Mouse (Mus musculus) adrenal gland, adult 8-10 months (tissue): ENCODE results near the gene Inf2. TPM values are rescaled to one million over a fixed set of nuclear protein-coding genes. Genes with fewer than 3 reads are reported as not detected.

Source experiments
- DNase-seq: peaks from one replicate; pipeline ENCODE4 v3.0.0; 2022
- total RNA-seq, 4 experiments: library from RNA; stranded (reverse); gene quantifications; 2 replicates each; pipeline ENCODE4 v1.2.4; 2022

Gene Inf2
- total RNA-seq, 4 experiments from 2014 or later = 34.6 to 65.5 (median 48.9) TPM

DNA sequence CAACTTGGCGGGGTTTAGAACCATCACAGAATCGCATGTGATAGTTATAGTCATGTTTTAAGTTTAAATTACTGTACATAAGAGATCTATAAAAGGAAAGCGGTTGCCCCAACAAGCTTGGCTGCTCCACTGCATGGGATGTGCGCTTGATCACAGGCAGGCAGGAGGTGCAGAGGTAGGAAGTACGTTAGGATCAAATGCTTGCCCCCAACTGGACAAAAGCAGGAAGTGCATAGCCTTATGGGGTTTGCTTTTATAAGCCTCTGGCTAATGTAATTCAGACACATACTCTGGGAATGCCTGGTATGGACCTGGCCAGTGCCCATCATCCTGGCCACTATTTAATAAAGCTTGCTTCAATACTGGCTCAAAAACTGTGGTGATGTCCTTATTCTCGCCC, 17.5 kb upstream of the Inf2 start:
- no peak for DNase-seq

DNA sequence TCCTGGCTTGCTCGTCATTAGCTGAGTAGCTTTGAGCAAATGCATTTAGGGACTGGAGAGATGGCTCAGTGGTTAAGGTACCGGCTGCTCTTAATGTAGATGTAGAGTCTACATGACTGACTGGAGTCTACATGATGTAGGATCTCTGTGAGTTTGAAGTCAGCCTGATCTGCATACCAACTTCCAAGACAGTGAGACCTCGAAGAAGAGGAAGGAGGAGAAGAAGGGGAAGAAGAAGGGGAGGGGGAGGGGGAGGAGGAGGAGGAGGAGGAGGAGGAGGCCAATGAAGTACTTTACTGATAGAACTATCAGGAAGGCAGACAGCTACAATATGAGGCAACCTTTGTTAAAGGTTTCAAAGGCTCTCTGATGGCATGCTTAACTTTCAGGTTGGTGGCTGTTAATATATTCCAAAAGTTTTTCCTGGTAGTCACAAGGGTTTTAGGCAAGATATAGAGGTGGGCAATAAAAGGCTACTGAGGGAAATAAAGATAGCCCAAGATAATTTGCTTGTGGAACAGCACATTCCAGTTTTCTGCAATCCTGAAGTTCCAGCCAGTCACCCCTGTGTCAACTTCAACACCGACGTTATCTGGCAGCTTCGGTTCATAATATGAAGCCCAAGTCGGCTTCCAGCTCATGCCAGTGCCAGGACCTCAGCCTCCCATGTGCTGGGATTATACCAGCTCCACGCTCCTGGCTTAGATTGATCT, 13.2 kb upstream of the Inf2 start:
- DNase-seq = no peak

DNA sequence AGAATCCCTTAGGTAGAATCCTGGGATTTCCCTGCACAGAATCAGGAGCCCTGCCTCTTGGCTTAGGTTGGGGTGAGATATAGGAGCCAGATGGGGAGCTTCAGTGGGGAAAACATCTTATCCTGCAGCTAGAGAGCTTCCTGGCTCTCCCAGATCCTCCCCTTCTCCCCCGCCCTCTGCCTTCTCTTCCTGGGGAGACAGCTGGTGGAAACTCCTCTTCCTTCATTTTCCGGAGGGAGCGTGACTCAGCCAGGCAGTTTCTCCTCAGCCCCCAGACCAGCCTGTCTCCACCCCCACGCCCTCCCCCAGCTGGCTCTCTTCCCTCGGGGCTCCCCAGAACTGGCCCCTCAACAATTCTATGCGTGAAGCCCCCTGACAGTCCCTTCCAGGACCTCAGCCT, 12.2 kb upstream of the Inf2 start:
- no peak for DNase-seq

DNA sequence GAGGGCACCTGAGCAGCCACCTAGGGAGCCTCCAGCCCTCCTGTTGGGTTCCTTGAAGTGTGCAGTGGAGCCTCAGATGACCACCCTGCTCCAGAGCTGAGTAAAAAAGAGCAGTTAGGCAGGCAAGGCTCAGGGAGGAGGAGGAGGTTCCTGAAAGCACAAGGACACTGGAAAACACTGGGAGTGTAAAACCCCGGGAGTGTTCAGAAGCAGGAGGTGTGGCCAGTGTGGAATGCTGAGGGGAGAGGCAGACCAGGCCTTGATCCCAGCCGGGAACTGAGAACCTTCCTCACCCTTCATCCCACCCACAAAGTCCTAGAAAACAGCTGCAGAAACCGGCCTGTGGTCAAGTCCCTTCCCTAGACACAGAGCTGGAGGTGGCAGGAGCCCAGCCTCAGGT, 11.8 kb upstream of the Inf2 start:
- DNase-seq = no peak

DNA sequence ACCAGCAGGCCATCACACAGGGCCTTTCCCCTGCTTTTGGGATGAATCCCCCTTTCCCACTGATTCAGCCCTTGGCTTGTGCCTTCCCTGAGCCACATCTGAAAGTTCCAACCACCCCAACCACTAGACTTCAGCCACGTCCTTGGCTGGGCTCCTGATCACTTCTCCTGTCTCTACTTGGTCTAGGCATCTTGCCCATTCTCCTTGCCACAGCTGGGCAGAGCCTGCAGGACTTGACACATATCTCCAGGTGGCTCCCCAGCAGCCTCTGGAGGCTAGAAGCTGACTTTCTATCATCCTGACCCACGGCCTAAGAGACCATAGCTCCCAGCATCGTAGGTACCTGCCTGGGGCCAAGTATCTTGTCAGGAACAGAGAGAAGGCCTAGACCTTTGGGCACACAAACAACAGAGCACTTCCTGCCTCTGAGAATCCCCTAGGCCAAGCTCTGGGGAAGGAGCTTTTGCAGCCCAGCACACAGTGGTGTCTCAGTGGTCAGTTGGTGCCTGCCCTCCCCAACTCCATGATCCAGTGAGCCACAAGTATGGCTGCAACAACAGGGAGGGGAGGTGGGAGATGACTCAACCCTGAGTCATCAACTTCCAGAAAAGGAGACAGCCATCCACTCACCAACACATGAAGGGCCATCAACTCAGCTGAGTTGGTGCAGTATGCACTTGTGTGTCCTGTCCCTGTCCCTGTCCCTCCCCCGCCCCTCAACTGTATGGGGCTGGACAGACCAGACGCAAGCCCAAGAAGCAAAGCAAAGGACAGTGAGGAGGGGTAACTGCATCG, 10.1 kb upstream of the Inf2 start:
- DNase-seq = no peak

DNA sequence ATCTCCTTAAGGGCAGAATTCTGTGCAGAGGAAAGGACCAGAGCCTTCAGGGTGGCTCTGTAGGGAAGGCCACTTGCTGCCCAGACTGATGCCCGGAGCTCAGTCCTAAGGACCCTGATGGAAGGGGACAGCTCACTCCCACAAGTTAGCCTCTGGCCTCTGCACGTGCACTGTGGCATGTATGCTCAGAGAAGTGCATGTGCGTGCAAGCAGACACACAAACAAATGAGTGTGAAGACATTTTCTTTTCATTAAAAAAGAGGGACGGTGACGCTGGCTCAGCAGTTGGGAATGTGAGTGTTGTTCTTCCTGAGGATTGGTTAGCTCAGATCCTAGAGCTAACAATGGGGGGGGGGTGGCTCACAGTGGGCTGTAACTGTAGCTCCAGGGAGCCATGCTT, 9.2 kb upstream of the Inf2 start:
- no peak for DNase-seq

DNA sequence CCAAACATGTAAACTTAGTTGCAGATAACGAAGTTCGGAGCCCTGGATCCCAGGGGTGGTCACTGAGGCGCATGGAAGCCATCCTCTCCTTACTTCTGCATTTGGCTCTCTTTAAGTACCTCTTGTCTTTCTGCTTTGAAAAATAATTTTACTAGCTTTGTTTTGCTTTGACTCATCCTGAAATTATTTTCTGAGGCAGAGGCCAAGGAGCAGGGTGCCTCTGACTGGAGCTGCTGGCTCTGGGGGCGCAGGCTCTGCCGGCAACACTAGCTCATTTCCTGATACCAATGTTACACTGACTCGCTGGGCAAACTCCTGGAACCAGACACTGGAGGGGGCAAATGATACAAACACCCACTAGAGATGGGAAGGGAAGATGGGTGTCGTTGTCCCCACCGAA, 8.7 kb upstream of the Inf2 start:
- no peak for DNase-seq

DNA sequence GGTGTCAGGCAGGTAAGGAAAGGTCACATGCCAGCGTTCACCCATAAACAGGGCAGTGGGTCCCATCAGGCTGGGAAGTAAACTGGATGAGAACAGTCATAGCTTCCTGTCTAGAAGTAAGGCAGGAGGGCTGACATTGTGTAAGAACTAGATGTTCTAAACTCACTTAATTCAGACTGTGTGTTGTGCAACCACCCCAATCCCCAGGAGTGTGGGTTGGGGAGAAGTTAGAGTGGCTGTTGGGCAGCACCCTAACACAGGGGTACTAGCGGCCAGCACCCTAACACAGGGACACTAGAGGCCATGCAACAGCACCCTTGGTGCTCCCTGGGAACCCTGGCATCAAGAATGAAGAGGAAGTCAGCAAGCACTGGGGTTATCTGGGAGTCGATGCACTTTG, 7.5 kb upstream of the Inf2 start:
- DNase-seq = no peak

DNA sequence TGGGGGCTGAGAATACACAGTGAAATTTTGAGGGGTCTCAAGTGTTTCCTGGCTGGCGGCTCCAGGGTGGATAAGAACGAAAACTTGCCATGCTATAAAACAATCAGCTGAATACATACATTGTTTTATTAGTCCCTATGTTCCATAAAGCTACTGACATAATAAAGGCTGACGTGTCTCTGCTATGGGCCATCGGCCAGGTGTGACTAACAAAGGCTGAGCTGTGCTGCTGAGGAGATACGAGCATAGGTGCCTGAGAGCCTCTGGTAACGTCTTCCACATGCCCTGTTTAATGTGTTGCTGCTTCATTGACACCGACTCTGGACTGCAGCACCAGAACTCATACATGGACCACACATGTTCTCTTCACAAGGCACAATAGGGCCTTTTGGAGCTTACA, 3.6 kb upstream of the Inf2 start:
- DNase-seq = no peak

DNA sequence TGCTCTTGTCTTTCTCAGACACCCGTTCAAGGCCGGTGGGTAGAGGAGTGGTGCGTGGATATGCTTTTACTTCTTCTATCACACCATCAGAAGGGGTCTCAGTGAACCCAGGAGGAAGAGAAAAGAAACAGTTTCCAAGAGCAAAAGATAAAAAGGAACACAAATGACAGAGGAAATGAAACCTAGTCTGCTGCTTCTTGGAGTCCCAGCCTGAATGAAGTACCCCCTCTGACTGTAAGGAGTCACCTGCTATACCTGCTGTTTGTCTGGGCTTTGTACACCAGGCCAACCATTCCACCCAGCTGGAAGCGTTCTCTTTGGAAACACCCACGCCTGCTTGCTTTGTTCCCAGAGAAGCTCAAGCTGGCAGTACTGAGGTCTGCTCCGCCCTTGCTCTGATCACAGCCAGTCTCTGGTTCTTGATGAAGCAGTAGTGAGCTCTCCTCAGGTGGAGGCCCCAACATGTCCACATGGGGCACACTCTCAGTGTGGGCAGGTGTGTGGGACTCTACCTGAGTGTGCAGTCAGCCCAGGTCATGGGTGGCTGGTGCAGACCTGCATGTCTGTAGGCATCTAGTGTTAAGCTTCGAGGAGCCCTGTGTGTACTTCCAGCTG, 2.6 kb upstream of the Inf2 start:
- DNase-seq = no peak

DNA sequence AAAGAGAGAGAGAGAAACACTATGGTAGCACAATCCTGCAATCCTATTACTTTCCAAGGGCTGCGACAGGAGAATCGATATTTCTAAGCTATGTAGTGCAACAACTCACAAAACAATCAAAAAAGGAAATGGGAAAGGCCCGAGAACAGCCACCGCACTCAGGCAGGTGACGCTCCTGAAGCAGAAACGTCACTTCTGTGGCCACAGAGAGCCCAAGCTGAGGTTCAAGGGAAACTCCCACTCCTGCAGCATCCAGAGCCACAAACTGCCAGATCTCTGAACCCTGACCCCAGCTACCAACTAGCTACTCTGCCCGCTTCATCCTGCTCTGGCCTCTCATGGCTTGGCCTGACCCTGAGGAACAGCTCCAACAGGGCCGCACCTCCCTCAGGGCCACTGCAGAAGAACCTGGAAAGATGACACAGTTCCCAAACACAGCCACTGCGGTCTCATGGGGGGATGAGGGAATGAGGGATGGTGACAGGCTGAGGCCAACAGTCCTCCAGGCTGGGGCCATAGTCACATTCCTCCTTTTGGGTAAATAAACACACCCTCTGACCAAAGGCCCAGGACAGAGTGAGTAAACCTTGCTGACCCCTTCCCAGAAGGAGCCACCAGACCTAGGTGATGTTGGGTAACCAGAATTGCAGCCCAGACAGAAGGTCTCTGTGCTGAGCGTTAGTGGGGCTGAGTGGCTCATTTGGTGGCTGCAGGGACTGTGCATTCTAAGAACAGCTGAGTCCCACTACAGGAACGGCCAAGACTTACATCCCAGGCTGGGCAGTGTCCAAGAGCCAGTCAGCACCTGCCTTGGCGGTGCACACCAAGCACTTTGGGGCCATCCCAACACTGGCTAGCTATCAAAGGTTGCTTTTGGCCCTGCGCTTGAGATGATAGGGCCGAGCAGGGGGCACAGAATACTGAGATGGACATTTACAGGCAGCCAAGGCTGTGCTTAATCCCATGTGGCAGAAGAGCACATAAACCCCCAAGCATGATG, 1.2 kb upstream of the Inf2 start:
- no peak for DNase-seq

DNA sequence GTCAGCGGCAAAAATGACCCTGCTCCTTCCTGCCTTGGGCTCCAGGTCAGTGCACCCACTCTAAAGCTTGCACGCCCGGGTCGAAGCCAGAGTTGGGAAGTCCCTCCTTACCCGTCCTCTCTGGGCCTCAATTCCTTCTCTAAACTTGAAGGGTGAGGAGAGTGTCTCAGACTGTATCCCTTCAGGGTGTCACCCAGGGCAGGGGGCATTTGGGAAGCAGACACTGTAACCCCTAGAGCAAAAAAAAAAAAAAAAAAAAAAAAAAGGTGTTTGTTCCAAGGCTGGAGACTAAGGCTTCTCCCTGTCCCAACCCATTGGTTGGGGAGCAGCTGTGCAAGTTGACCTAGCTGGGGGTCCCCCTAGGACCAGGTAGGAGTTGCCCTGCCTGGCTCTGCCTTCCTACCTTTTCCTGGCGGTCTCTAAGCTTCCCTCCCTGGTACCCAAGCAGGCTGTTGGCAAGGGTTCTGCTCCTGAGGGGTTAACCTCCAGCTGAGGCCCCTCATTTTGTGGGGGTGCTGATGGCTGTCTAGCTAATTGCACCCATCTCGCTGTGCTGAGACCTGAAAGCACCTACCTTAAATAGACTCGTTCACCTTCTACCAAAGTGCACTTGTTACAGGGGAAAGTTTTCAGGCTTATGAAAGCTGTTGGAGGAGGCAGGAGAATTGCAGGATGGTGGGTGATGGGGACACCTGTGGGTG, 1.1 kb downstream of the Inf2 start:
- no peak for DNase-seq

DNA sequence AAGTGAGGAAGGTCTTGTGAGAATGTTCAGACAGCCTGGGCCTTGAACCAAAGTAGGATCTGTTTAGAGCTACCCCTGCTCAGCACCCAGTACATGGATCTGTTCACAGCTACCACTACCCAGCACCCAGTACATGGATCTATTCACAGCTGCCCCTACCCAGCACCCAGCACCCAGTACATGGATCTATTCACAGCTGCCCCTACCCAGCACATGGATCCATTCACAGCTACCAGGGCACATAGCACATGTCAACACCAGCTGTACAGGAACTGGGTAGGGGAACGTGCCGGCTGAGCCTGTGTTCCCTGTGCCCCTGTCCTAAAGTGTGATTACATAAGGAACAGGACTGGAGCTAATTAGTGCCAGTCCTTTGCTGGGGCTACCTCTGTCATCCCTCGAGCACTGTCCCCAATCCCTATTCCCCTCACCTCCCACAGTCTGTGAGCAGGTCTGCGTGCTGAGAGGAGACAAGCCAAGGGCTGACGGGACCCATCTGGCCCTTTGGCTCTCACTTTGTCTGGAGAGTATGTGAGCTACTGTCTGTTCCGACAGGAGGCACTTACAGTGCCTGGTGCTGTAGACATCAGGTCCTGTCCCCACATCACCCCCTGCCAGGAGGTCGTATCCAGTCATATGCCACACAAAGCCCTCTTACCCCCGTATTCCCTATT, 2.1 kb downstream of the Inf2 start:
- no peak for DNase-seq

DNA sequence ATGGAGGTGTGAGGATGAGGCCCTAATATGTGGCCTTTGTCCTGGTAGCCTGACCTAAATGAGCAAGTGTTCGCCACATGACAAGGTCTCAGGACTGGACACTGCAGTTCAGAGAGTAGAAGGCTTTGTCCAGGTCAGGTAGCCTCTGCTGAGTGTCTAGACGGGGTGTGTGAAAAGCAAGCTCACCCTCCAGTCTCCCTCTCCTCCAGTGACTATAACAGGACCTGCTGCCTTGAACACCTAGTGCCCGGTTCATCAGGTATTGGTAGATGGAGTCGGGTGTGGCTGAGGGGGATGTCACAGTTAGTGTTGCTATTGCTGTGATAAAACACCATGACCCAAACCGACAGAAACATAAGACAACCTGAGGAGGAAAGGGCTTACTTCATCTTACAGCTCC, 2.7 kb downstream of the Inf2 start:
- DNase-seq = no peak

DNA sequence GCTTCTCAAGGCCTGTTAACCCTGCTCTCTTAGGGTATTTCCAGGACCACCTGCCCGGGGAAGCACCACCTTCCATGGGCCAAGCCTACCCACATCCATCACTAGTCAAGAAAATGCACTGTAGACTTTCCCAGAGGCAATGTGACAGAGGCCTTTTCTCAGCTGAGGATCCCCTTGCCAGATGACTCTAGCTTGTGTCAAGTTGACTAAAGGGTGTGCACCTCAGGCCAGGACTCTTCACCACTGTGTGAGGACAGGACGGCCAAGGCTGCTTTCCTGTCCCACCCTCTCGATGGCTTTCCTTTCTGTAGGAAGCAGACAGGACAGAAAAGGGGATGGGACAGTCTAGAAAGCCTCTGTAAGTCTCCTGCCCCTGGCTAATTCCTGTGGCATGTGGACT, 3.1 kb downstream of the Inf2 start:
- no peak for DNase-seq

DNA sequence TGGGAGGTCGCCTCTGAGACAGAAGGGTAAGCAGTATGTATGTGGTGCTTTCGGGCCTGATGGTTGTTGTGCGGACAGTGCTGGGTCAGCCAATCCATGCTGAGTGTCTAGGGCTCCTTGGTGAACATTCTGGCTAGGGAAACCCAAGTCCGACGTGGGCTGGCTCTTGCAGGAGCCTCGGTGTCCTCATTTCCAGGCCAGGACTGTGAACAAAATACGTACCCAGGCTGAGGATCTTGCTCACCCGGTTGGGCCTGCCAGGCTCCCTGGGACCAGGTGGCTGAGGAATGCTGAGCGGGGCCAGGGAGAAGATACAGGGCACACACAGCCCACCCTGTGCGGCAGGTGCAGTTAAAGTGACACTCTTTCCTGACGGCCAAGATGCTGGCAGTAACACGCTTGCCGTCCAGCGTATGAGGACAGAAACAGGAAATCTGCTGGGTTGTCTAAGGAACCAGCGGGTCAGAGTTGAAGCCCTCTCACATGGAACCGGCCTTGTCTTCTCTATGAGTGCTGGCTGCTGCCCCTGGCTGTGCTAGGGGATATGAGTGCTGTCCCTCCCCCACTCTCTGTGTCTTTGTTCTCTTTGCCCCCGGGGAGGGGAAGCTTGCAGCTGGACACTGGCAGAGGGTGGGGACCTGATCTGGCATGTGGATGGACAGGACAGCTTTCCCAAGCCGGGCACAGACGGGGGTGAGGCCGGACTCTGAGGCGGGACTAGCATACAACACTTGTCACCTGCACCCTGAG, 4.6 kb downstream of the Inf2 start:
- DNase-seq = no peak

DNA sequence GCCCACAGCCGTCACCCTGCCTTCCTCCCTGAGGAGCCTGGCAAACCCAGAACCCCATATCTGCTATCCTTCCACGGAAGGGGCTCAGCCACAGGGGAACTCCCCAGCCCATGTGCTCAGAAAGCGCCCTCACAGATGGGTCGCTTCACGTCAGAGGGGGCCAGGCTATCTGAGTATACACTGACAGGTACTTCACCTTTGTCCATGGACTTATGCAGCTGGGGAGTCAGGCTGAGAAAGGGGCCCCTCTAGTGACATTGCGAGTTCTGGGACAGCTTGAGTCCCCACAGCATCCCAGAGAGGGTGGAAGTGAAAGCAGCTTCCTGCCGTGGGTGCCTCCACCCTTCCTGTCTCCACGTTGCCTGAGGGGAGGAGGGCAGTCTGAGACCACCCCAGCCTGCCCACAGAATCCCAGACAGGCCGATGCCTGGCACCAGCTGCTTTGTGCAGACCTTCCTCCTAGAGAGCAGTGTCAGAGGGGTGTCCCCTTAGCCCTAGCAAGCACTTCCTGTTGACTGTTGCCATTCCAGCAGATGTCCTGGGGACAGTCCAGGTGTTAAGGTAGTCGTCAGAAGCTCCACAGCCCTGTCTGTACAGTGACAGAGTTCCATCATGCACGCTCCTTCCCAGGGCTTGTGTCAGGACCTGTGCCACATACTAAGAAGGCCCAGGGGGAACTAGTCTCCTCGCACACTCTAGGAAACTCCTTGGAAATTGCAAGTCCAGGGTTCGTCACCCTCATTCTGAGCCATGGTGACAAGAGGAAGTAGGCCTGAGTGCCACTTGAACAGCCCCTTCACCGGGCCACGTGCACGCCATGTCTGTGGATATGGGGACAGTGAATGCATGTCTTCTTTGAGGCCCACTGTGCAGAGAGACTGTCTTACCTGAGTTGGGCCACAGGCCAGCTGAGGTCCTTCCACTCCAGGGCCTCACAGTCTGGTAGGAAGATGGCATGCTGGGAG, 5.6 kb downstream of the Inf2 start:
- no peak for DNase-seq

DNA sequence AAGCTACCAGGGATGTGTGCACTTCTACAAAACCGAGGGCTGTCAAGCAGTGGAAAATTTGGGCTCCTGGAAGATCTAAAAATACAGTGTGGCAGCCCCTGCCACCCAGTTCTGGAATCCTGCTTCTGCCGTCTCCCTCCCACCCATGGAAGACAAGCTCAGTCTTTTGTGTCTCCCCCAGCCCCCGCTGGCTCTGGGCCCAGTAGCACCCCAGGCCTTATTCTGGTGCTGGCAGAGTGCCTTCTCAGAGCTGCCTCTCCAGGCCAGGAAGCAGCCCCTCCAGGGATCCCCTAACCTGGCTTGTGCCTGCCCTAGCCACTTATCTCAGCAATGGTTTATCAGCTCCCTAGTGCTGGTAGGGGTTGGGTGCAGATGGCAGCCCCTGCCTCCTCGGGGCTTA, 6.4 kb downstream of the Inf2 start:
- no peak for DNase-seq

DNA sequence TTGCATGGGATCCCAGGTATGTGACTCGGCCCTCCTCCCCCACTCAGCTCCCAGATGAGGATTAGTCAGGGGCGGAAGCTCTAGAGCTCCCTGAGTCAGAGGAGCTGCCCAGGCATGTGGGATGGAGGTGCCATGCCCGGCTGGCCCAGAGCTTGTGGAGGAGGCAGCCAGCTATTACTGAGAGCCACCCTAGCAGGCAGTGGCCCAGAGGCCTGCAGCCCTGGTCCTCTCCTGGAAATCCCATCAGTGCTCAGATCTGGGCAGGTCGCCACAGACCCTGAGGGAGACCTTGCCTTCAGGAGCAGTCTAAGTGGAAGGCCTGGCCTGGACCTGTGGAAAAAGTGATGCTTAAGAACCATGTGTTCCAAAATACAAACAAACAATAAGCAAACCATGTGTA, 7.0 kb downstream of the Inf2 start:
- DNase-seq = no peak
